Mouse (Mus musculus) MEL (cell line): Measurements from ENCODE around the gene Atg9b.

ENCODE experiments used
- CTCF ChIP-seq, 3 experiments: IDR thresholded peaks in 2 of 3; conservative IDR thresholded peaks in 1 of 3; 2 replicates each; pipeline ENCODE4 v1.5.1; 2011 to 2012; ENCODE audit warnings: low read length in 3 of 3, low read depth in 2 of 3, mild to moderate bottlenecking in 2 of 3, improper control_type of control experiment in 1 of 3, inconsistent platforms in 1 of 3, mixed read lengths in 1 of 3, moderate library complexity in 1 of 3; ENCODE audit not compliant: control insufficient read depth in 1 of 3, insufficient read depth in 1 of 3, poor library complexity in 1 of 3, severe bottlenecking in 1 of 3
- GABPA ChIP-seq: IDR thresholded peaks from 2 replicates; pipeline ENCODE4 v1.6.1; 2012; ENCODE audit warnings: low read depth, mild to moderate bottlenecking, inconsistent platforms, low read length, improper control_type of control experiment, moderate library complexity
- MXI1 ChIP-seq: IDR thresholded peaks from 2 replicates; pipeline ENCODE4 v1.6.1; 2011; ENCODE audit warnings: mild to moderate bottlenecking, low read depth, low read length, improper control_type of control experiment
- POLR2A ChIP-seq, 2 experiments: IDR thresholded peaks; 2 replicates each; pipeline ENCODE4 v1.6.1; 2011 to 2012; ENCODE audit warnings: low read length in 2 of 2, mild to moderate bottlenecking in 2 of 2, control low read depth in 1 of 2, improper control_type of control experiment in 1 of 2, low read depth in 1 of 2, moderate library complexity in 1 of 2; ENCODE audit not compliant: control insufficient read depth in 1 of 2, insufficient read depth in 1 of 2, poor library complexity in 1 of 2
- SIN3A ChIP-seq: IDR thresholded peaks from 2 replicates; pipeline ENCODE4 v1.6.1; 2012; ENCODE audit warnings: low read length, improper control_type of control experiment, inconsistent platforms
- USF1 ChIP-seq: IDR thresholded peaks from 2 replicates; pipeline ENCODE4 v1.6.1; 2014; ENCODE audit warnings: low read depth, mild to moderate bottlenecking, inconsistent platforms, low read length, improper control_type of control experiment, moderate library complexity
- ZC3H11A ChIP-seq: IDR thresholded peaks from 2 replicates; pipeline ENCODE4 v1.6.1; 2012; ENCODE audit warnings: low read depth, mild to moderate bottlenecking, inconsistent platforms, low read length, improper control_type of control experiment

DNA sequence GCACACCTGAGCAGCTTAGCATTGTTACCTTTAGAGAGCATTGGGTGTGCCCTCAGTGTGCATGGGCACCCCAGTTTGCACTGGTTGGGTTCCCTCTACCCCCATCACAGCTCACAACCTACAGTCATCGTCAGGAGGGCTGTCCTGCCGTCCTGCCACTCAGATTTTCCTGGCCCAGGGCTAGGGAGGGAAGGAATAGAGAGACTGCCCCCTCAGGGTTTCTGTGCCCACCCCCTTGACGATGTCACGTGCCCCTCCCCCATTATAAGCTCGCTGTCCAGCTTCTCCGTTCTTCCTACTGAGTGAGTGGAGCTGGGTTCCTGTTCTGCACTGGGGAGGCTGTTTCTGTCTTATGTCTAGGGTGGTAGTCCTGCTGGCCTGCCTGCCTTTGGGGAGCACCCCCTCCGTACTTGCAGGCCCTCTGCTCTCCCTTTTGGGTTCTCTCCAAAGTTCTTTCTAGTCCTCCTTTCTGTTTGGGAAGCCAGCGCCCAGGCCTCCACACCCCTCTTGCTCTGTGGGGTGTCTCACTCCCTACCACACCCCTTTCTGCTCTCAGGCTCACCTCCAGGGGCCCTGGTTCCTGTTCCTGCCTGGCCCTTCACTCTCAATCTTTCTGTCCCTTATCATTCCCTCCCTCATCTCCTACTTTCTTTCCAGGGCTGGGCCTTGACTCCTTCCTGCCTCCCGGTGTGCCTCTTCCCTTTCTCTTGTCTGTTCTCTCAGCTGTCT is 34.8 kb upstream of the Atg9b start:
- peak; percentile 69 for TF ChIP-seq MXI1
- no peak; a peak in 1 of 6 replicates for TF ChIP-seq CTCF (IDR thresholded peaks at IDR 0.05 in 2 of 3, conservative IDR thresholded peaks at IDR 0.05 in 1 of 3; ENCODE audit: control insufficient read depth in 1 of 3, insufficient read depth in 1 of 3, low read depth in 2 of 3, low read length in 3 of 3, poor library complexity in 1 of 3, severe bottlenecking in 1 of 3)
- no peak for TF ChIP-seq POLR2A (IDR thresholded peaks at IDR 0.05; ENCODE audit: control insufficient read depth in 1 of 2, insufficient read depth in 1 of 2, low read depth in 1 of 2, low read length in 2 of 2, poor library complexity in 1 of 2)
- TF ChIP-seq USF1, result peak; percentile 84
- no peak for TF ChIP-seq ZC3H11A
- no peak; the same call in none of the 2 replicates for TF ChIP-seq SIN3A
- TF ChIP-seq GABPA, result no peak
